Mouse (Mus musculus) limb, embryonic 15.5 days (tissue): ENCODE measurements around the gene Cacna1f. TPM values are rescaled to one million over a fixed set of nuclear protein-coding genes. Genes with fewer than 3 reads are reported as not detected.
A peak's percentile ranks its signal among the peaks of the same experiment; 100 is the strongest.

Source experiments
- ATAC-seq: fragments of 200-750 bp; cut with Nextera tagmentation; 2 replicates; pipeline ENCODE4 v1.8.0; 2017; ENCODE audit warnings: low read depth, moderate TSS enrichment; ENCODE audit not compliant: insufficient number of reproducible peaks, low FRiP score, low TSS enrichment
- H3K27ac ChIP-seq: fragments of 300-500 bp; sonication (generic); 2 replicates; pipeline ENCODE4 v1.5.1; 2015; ENCODE audit warnings: moderate library complexity, mild to moderate bottlenecking, inconsistent platforms
- H3K27me3 ChIP-seq: fragments of 300-500 bp; sonication (generic); 2 replicates; pipeline ENCODE4 v1.6.1; 2015; ENCODE audit warnings: inconsistent platforms
- H3K36me3 ChIP-seq: fragments of 300-500 bp; sonication (generic); 2 replicates; pipeline ENCODE4 v1.6.1; 2015; ENCODE audit warnings: inconsistent platforms
- H3K4me1 ChIP-seq: fragments of 300-500 bp; sonication (generic); 2 replicates; pipeline ENCODE4 v1.6.1; 2015; ENCODE audit warnings: inconsistent platforms
- H3K4me2 ChIP-seq: fragments of 300-500 bp; sonication (generic); 2 replicates; pipeline ENCODE4 v1.6.1; 2015; ENCODE audit warnings: mild to moderate bottlenecking, inconsistent platforms
- H3K4me3 ChIP-seq: fragments of 300-500 bp; sonication (generic); 2 replicates; pipeline ENCODE4 v1.5.1; 2015; ENCODE audit warnings: mild to moderate bottlenecking, inconsistent platforms
- H3K9ac ChIP-seq: fragments of 300-500 bp; sonication (generic); 2 replicates; pipeline ENCODE4 v1.6.1; 2015; ENCODE audit warnings: inconsistent platforms
- H3K9me3 ChIP-seq: fragments of 300-500 bp; sonication (generic); 2 replicates; pipeline ENCODE4 v1.6.1; 2016; ENCODE audit warnings: inconsistent platforms
- WGBS: fragments of 180-500 bp; shearing (Covaris S2); methylation state at CpG from one replicate; pipeline ENCODE4 v1.1.7; 2015; 5-methylcytosine and 5-hydroxymethylcytosine counted together
- polyA plus RNA-seq: library from polyadenylated mRNA; unstranded; fragments of >200 nt; fragmentation: Nextera tagmentation; extraction: Ambion mirVana; gene quantifications from 2 replicates; pipeline ENCODE4 v1.2.1, GENCODE M21; 2015

Cacna1f gene
- polyA plus RNA-seq: 0.05 and 0.07 TPM in 2 replicates

GRCm38 (mm10) chrX:7606783-7607182 lies at the start of gene Cacna1f:
Gene Cacna1f (plus strand): TSS chrX:7607083.
- H3K4me2 ChIP-seq: no peak within 1 kb of the TSS
- no peaks in the 10 kb centered on the region for H3K36me3 ChIP-seq
- H3K4me1 ChIP-seq: 0 out of 2 replicates have a peak, but pooled peaks cover 9% of the 10 kb centered on the region
- 0 out of 2 replicates have a peak, but pooled peaks cover 2% of the 10 kb centered on the region for H3K27me3 ChIP-seq
- H3K4me3 ChIP-seq: no peak within 1 kb of the TSS
- no peak for ATAC-seq
- no peaks in the 10 kb centered on the region for H3K9me3 ChIP-seq
- WGBS: 73% methylated on average over 6 of the region's 6 CpGs
- H3K27ac ChIP-seq: no peak within 1 kb of the TSS
- H3K9ac ChIP-seq: no peak within 1 kb of the TSS

GRCm38 (mm10) chrX:7563076-7563475 lies 43.8 kb upstream of the Cacna1f start:
- no peaks in the 10 kb centered on the region for H3K9me3 ChIP-seq
- WGBS: 16% methylated on average over 2 of the region's 2 CpGs
- no peaks in the 10 kb centered on the region for H3K4me1 ChIP-seq
- no peak for ATAC-seq
- no peak overlapping the region for H3K4me3 ChIP-seq
- no peaks in the 10 kb centered on the region for H3K36me3 ChIP-seq
- no peak overlapping the region for H3K27ac ChIP-seq
- no peak overlapping the region for H3K9ac ChIP-seq
- H3K27me3 ChIP-seq: no peaks in the 10 kb centered on the region
- no peak overlapping the region for H3K4me2 ChIP-seq

GRCm38 (mm10) chrX:7566352-7566751 lies 40.5 kb upstream of the Cacna1f start:
- Histone ChIP-seq H3K27me3 (no peaks in the 10 kb centered on the region), H3K9me3 (no peaks in the 10 kb centered on the region), H3K27ac (no peak overlapping the region), H3K9ac (no peak overlapping the region), H3K4me1 (no peaks in the 10 kb centered on the region), H3K4me3 (no peak overlapping the region), H3K36me3 (no peaks in the 10 kb centered on the region), H3K4me2 (no peak overlapping the region)
- WGBS: 83% methylated on average over 6 of the region's 6 CpGs
- no peak for ATAC-seq

- Histone ChIP-seq H3K36me3 (no peaks in the 10 kb centered on the region), H3K4me3 (no peak overlapping the region), H3K9me3 (no peaks in the 10 kb centered on the region), H3K9ac (no peak overlapping the region), H3K27me3 (no peaks in the 10 kb centered on the region), H3K4me1 (0 out of 2 replicates have a peak, but pooled peaks cover 2% of the 10 kb centered on the region), H3K27ac (no peak overlapping the region), H3K4me2 (no peak overlapping the region)
- ATAC-seq: no peak
- 72% methylated on average over 9 of the region's 9 CpGs for WGBS
Measured at GRCm38 (mm10) chrX:7567491-7567890, 39.4 kb upstream of the Cacna1f start.

GRCm38 (mm10) chrX:7570481-7571175 lies 36.3 kb upstream of the Cacna1f start:
- Histone ChIP-seq H3K9ac (no peak overlapping the region), H3K27me3 (no peaks in the 10 kb centered on the region), H3K4me3 (no peak overlapping the region), H3K36me3 (no peaks in the 10 kb centered on the region), H3K4me2 (no peak overlapping the region), H3K4me1 (peaks cover 9% of the 10 kb centered on the region; the same call in 1 of the 2 replicates), H3K27ac (no peak overlapping the region), H3K9me3 (no peaks in the 10 kb centered on the region)
- 69% methylated on average over 7 of the region's 7 CpGs for WGBS
- ATAC-seq: no peak

- H3K4me3 ChIP-seq: no peak overlapping the region
- H3K36me3 ChIP-seq: no peaks in the 10 kb centered on the region
- peaks cover 9% of the 10 kb centered on the region; the same call in 1 of the 2 replicates for H3K4me1 ChIP-seq
- no peak overlapping the region for H3K9ac ChIP-seq
- H3K27ac ChIP-seq: no peak overlapping the region
- no peak overlapping the region for H3K4me2 ChIP-seq
- ATAC-seq: no peak
- no peaks in the 10 kb centered on the region for H3K9me3 ChIP-seq
- 85% methylated on average over 9 of the region's 9 CpGs for WGBS
- H3K27me3 ChIP-seq: no peaks in the 10 kb centered on the region
Measured at GRCm38 (mm10) chrX:7571565-7572136, 35.2 kb upstream of the Cacna1f start.

- Histone ChIP-seq H3K4me1 (peaks cover 9% of the 10 kb centered on the region; the same call in 1 of the 2 replicates), H3K36me3 (no peaks in the 10 kb centered on the region), H3K4me3 (peak overlapping the region; percentile 59; the same call in 1 of the 2 replicates), H3K4me2 (no peak overlapping the region), H3K9ac (no peak overlapping the region), H3K27ac (no peak overlapping the region), H3K27me3 (no peaks in the 10 kb centered on the region), H3K9me3 (no peaks in the 10 kb centered on the region)
- ATAC-seq: no peak
- 87% methylated on average over 10 of the region's 10 CpGs for WGBS
Measured at GRCm38 (mm10) chrX:7572466-7572865, 34.4 kb upstream of the Cacna1f start.

GRCm38 (mm10) chrX:7573176-7574086 lies 33.5 kb upstream of the Cacna1f start, which contains the start of gene Foxp3:
Gene Foxp3 (plus strand): TSS chrX:7573644.
- Histone ChIP-seq H3K36me3 (no peaks in the 10 kb centered on the region), H3K9me3 (no peaks in the 10 kb centered on the region), H3K27ac (peak within 1 kb of the TSS; percentile 84), H3K27me3 (no peaks in the 10 kb centered on the region), H3K4me2 (peak within 1 kb of the TSS; percentile 60), H3K4me1 (peaks cover 9% of the 10 kb centered on the region; the same call in 1 of the 2 replicates), H3K9ac (peak within 1 kb of the TSS; percentile 54), H3K4me3 (peak within 1 kb of the TSS; percentile 59)
- 39% methylated on average over 57 of the region's 72 CpGs for WGBS
- peak; percentile 75; the same call in 1 of the 2 replicates for ATAC-seq

GRCm38 (mm10) chrX:7574087-7574884 lies 32.6 kb upstream of the Cacna1f start, which contains the start of gene Ppp1r3f:
Gene Ppp1r3f (minus strand): TSS chrX:7574283.
- 22% methylated on average over 63 of the region's 65 CpGs for WGBS

GRCm38 (mm10) chrX:7574885-7575231 lies 32.0 kb upstream of the Cacna1f start:
- H3K27ac ChIP-seq: peak overlapping the region; percentile 55; the same call in 1 of the 2 replicates
- 26% methylated on average over 5 of the region's 6 CpGs for WGBS

More at GRCm38 (mm10) chrX:7574087-7574884, 32.6 kb upstream of the Cacna1f start, which contains the start of gene Ppp1r3f:
- peak within 1 kb of the TSS; percentile 84 for H3K27ac ChIP-seq
- no peaks in the 10 kb centered on the region for H3K36me3 ChIP-seq
- no peaks in the 10 kb centered on the region for H3K9me3 ChIP-seq
- peak within 1 kb of the TSS; percentile 59 for H3K4me3 ChIP-seq
- H3K27me3 ChIP-seq: no peaks in the 10 kb centered on the region
- peaks cover 9% of the 10 kb centered on the region; the same call in 1 of the 2 replicates for H3K4me1 ChIP-seq
- ATAC-seq: peak; percentile 97
- H3K4me2 ChIP-seq: peak within 1 kb of the TSS; percentile 60
- peak within 1 kb of the TSS; percentile 54 for H3K9ac ChIP-seq

GRCm38 (mm10) chrX:7581151-7581550 lies 25.7 kb upstream of the Cacna1f start:
- H3K9ac ChIP-seq: no peak overlapping the region
- no peaks in the 10 kb centered on the region for H3K4me1 ChIP-seq
- WGBS: 89% methylated on average over 2 of the region's 2 CpGs
- no peak for ATAC-seq
- H3K36me3 ChIP-seq: no peaks in the 10 kb centered on the region
- no peak overlapping the region for H3K4me3 ChIP-seq
- no peak overlapping the region for H3K27ac ChIP-seq
- no peaks in the 10 kb centered on the region for H3K9me3 ChIP-seq
- H3K27me3 ChIP-seq: no peaks in the 10 kb centered on the region
- no peak overlapping the region for H3K4me2 ChIP-seq

More at GRCm38 (mm10) chrX:7574885-7575231, 32.0 kb upstream of the Cacna1f start:
- peak overlapping the region; percentile 59 for H3K4me3 ChIP-seq
- ATAC-seq: no peak
- peak overlapping the region; percentile 60 for H3K4me2 ChIP-seq
- peaks cover 9% of the 10 kb centered on the region; the same call in 1 of the 2 replicates for H3K4me1 ChIP-seq
- H3K9me3 ChIP-seq: no peaks in the 10 kb centered on the region
- H3K36me3 ChIP-seq: no peaks in the 10 kb centered on the region
- H3K9ac ChIP-seq: no peak overlapping the region
- no peaks in the 10 kb centered on the region for H3K27me3 ChIP-seq
